Mouse (Mus musculus): ENCODE results near the gene Nat8f5. TPM values are rescaled to one million over a fixed set of nuclear protein-coding genes. Genes with fewer than 3 reads are reported as not detected.
"Not testable (repeated sequence)": the region's sequence is repeated elsewhere in the genome, so short reads cannot be mapped to it uniquely, and the experiment has no call there.

Gene Nat8f5
- polyA plus RNA-seq, 1 experiment from 2014 or later: not detected

- peaks cover 27% of the 10 kb centered on the region for H3K4me1 ChIP-seq
- no peaks in the 10 kb centered on the region for H3K36me3 ChIP-seq (replicated peaks)
- H3K4me3 ChIP-seq: no peak overlapping the region
- H3K27ac ChIP-seq: no peak overlapping the region
- no peak for DNase-seq (ENCODE audit: extremely low spot score, low spot score)
- 92% methylated on average over 7 of the region's 7 CpGs for WGBS
- H3K9me3 ChIP-seq: no peaks in the 10 kb centered on the region
- no peaks in the 10 kb centered on the region for H3K27me3 ChIP-seq (ENCODE audit: poor library complexity, severe bottlenecking)
These were observed 30.4 kb upstream of the Nat8f5 start for GRCm38 (mm10) chr6:85851062-85851773.

GRCm38 (mm10) chr6:85849240-85849639 is 28.5 kb upstream of the Nat8f5 start:
- Histone ChIP-seq H3K4me3 (no peak overlapping the region), H3K27me3 (ENCODE audit: poor library complexity, severe bottlenecking) (no peaks in the 10 kb centered on the region), H3K9me3 (no peaks in the 10 kb centered on the region), H3K4me1 (peaks cover 24% of the 10 kb centered on the region), H3K36me3 (replicated peaks) (no peaks in the 10 kb centered on the region), H3K27ac (peak overlapping the region; percentile 12; the same call in 1 of the 2 replicates)
- 31% methylated on average over 2 of the region's 2 CpGs for WGBS
- DNase-seq (ENCODE audit: extremely low spot score, low spot score): no peak

- Histone ChIP-seq H3K36me3 (replicated peaks) (no peaks in the 10 kb centered on the region), H3K27ac (0 out of 2 replicates have a peak overlapping the region, but pooled peaks have one; percentile 3), H3K9me3 (no peaks in the 10 kb centered on the region), H3K4me3 (no peak overlapping the region), H3K4me1 (peaks cover 24% of the 10 kb centered on the region), H3K27me3 (ENCODE audit: poor library complexity, severe bottlenecking) (no peaks in the 10 kb centered on the region)
- no peak for DNase-seq (ENCODE audit: extremely low spot score, low spot score)
- 91% methylated on average over 4 of the region's 4 CpGs for WGBS
These were observed 27.4 kb upstream of the Nat8f5 start for GRCm38 (mm10) chr6:85848140-85848539.

- Histone ChIP-seq H3K4me3 (no peak overlapping the region), H3K27ac (no peak overlapping the region), H3K9me3 (no peaks in the 10 kb centered on the region), H3K4me1 (peaks cover 24% of the 10 kb centered on the region), H3K27me3 (ENCODE audit: poor library complexity, severe bottlenecking) (no peaks in the 10 kb centered on the region), H3K36me3 (replicated peaks) (no peaks in the 10 kb centered on the region)
- no peak for DNase-seq (ENCODE audit: extremely low spot score, low spot score)
- WGBS: 61% methylated on average over 1 of the region's 1 CpGs
These were observed 26.1 kb upstream of the Nat8f5 start for GRCm38 (mm10) chr6:85846921-85847320.

GRCm38 (mm10) chr6:85843677-85844458 is 23.1 kb upstream of the Nat8f5 start:
- not testable (repeated sequence) for DNase-seq (ENCODE audit: extremely low spot score, low spot score); H3K36me3 ChIP-seq (replicated peaks); H3K27me3 ChIP-seq (ENCODE audit: poor library complexity, severe bottlenecking); H3K27ac ChIP-seq; H3K4me3 ChIP-seq; H3K9me3 ChIP-seq
- peaks cover 18% of the 10 kb centered on the region for H3K4me1 ChIP-seq
- WGBS: 77% methylated on average over 25 of the region's 25 CpGs

GRCm38 (mm10) chr6:85839982-85840381 is 19.2 kb upstream of the Nat8f5 start:
- H3K27ac ChIP-seq: no peak overlapping the region
- no peaks in the 10 kb centered on the region for H3K36me3 ChIP-seq (replicated peaks)
- no peaks in the 10 kb centered on the region for H3K27me3 ChIP-seq (ENCODE audit: poor library complexity, severe bottlenecking)
- no peak for DNase-seq (ENCODE audit: extremely low spot score, low spot score)
- no peaks in the 10 kb centered on the region for H3K9me3 ChIP-seq
- WGBS: 43% methylated on average over 4 of the region's 4 CpGs
- peaks cover 24% of the 10 kb centered on the region for H3K4me1 ChIP-seq
- no peak overlapping the region for H3K4me3 ChIP-seq

GRCm38 (mm10) chr6:85838674-85839073 is 17.9 kb upstream of the Nat8f5 start:
- H3K27me3 ChIP-seq (ENCODE audit: poor library complexity, severe bottlenecking): no peaks in the 10 kb centered on the region
- H3K9me3 ChIP-seq: no peaks in the 10 kb centered on the region
- H3K4me3 ChIP-seq: no peak overlapping the region
- 28% methylated on average over 8 of the region's 8 CpGs for WGBS
- H3K36me3 ChIP-seq (replicated peaks): no peaks in the 10 kb centered on the region
- DNase-seq (ENCODE audit: extremely low spot score, low spot score): no peak
- no peak overlapping the region for H3K27ac ChIP-seq
- peaks cover 24% of the 10 kb centered on the region for H3K4me1 ChIP-seq

GRCm38 (mm10) chr6:85837307-85837706 is 16.5 kb upstream of the Nat8f5 start:
- not testable (repeated sequence) for H3K36me3 ChIP-seq (replicated peaks); H3K4me3 ChIP-seq; H3K9me3 ChIP-seq; H3K27ac ChIP-seq; H3K27me3 ChIP-seq (ENCODE audit: poor library complexity, severe bottlenecking)
- DNase-seq (ENCODE audit: extremely low spot score, low spot score): peak; percentile 58
- WGBS: 19% methylated on average over 12 of the region's 12 CpGs
- H3K4me1 ChIP-seq: peaks cover 24% of the 10 kb centered on the region

- H3K9me3 ChIP-seq; H3K36me3 ChIP-seq (replicated peaks); H3K27me3 ChIP-seq (ENCODE audit: poor library complexity, severe bottlenecking); H3K27ac ChIP-seq; H3K4me3 ChIP-seq; DNase-seq (ENCODE audit: extremely low spot score, low spot score): not testable (repeated sequence)
- 19% methylated on average over 9 of the region's 9 CpGs for WGBS
- peaks cover 24% of the 10 kb centered on the region for H3K4me1 ChIP-seq
These were observed 16.1 kb upstream of the Nat8f5 start for GRCm38 (mm10) chr6:85836827-85837226.

- DNase-seq (ENCODE audit: extremely low spot score, low spot score); H3K9me3 ChIP-seq; H3K4me3 ChIP-seq; H3K27ac ChIP-seq; H3K27me3 ChIP-seq (ENCODE audit: poor library complexity, severe bottlenecking); H3K36me3 ChIP-seq (replicated peaks): not testable (repeated sequence)
- WGBS: 85% methylated on average over 5 of the region's 5 CpGs
- peaks cover 24% of the 10 kb centered on the region for H3K4me1 ChIP-seq
These were observed 15.3 kb upstream of the Nat8f5 start for GRCm38 (mm10) chr6:85836098-85836497.

GRCm38 (mm10) chr6:85835104-85835503 is 14.3 kb upstream of the Nat8f5 start:
- H3K9me3 ChIP-seq; H3K36me3 ChIP-seq (replicated peaks); H3K4me3 ChIP-seq; DNase-seq (ENCODE audit: extremely low spot score, low spot score); H3K27ac ChIP-seq; H3K27me3 ChIP-seq (ENCODE audit: poor library complexity, severe bottlenecking): not testable (repeated sequence)
- 75% methylated on average over 1 of the region's 2 CpGs for WGBS
- peaks cover 24% of the 10 kb centered on the region for H3K4me1 ChIP-seq

- H3K27ac ChIP-seq; H3K27me3 ChIP-seq (ENCODE audit: poor library complexity, severe bottlenecking): not testable (repeated sequence)
These were observed 13.8 kb upstream of the Nat8f5 start for GRCm38 (mm10) chr6:85834504-85835100.

GRCm38 (mm10) chr6:85831796-85832321 is 11.1 kb upstream of the Nat8f5 start, which contains the start of gene Nat8:
Gene Nat8, minus strand, starts transcription at chr6:85832082.
- Histone ChIP-seq H3K4me1 (no peaks in the 10 kb centered on the region), H3K9me3 (no peaks in the 10 kb centered on the region), H3K36me3 (replicated peaks) (no peaks in the 10 kb centered on the region), H3K27me3 (ENCODE audit: poor library complexity, severe bottlenecking) (no peaks in the 10 kb centered on the region), H3K4me3 (no peak within 1 kb of the TSS), H3K27ac (no peak within 1 kb of the TSS)
- no peak for DNase-seq (ENCODE audit: extremely low spot score, low spot score)
- WGBS: 90% methylated on average over 7 of the region's 7 CpGs

More at GRCm38 (mm10) chr6:85834504-85835100, 13.8 kb upstream of the Nat8f5 start:
- H3K4me3 ChIP-seq; DNase-seq (ENCODE audit: extremely low spot score, low spot score); H3K9me3 ChIP-seq; H3K36me3 ChIP-seq (replicated peaks): not testable (repeated sequence)
- peaks cover 21% of the 10 kb centered on the region for H3K4me1 ChIP-seq
